ENCODE assay signal across 8 mouse cellular contexts in the genomic region with DNA sequence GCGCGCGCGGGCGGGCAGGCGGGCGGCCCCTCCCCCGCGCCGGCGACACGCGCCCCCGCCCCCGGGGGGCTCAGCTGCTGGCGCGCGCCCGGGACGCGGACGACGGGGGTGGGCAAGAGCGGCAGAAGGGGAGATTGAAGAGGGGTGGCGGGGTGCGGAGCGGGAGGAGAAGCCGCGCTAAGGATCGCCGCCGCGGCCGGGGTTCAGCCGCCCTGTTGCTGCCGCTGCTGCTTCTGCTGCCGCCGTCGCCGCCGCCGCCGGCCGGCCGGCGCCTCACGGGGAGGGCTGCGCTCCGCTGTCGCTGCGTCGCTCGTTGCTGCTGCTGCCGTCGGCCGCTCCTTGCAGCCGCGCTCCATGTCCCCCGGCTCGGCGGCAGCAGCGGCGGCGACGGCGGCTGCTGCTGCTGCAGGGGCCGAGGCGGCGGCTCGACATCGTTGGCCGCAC. TPM values are rescaled to one million over a fixed set of nuclear protein-coding genes. Genes with fewer than 3 reads are reported as not detected.
DNase-seq lines count a peak whose midpoint lies in the region; ATAC-seq and TF ChIP-seq lines count a peak whose summit lies in the region.

No protein-coding gene starts in this region.

- H3K9ac ChIP-seq in kidney, embryonic 15.5 days = peak overlapping the region; percentile 39; the same call in 1 of the 2 replicates
- H3K9ac ChIP-seq in embryonic facial prominence, embryonic 13.5 days = peak overlapping the region; percentile 60
- peak overlapping the region; percentile 90 for H3K9ac ChIP-seq in neural tube, embryonic 13.5 days

- under 1% methylated on average over 55 of the region's 72 CpGs for WGBS in kidney, embryonic 15.5 days
- WGBS in embryonic facial prominence, embryonic 13.5 days = 0% methylated on average over 55 of the region's 72 CpGs
- WGBS in limb, embryonic 10.5 days = under 1% methylated on average over 49 of the region's 72 CpGs
- WGBS in neural tube, embryonic 13.5 days = under 1% methylated on average over 38 of the region's 72 CpGs

- DNase-seq in kidney, adult 8-10 months = no peak
- DNase-seq in Patski (ENCODE audit: low read depth, low spot score) = no peak
- no peak for DNase-seq in limb, embryonic 10.5 days (ENCODE audit: low spot score)
- no peak for DNase-seq in left cerebral cortex, postnatal 25 days (ENCODE audit: low spot score in 2 of 2)
- no peak for DNase-seq in layer of hippocampus, adult 8-10 months (ENCODE audit: low spot score in 2 of 2)

- peak overlapping the region; percentile 71 for H3K4me3 ChIP-seq in kidney, embryonic 15.5 days (replicated peaks)
- H3K4me3 ChIP-seq in embryonic facial prominence, embryonic 13.5 days = peak overlapping the region; percentile 65
- peak overlapping the region; percentile 67 for H3K4me3 ChIP-seq in limb, embryonic 10.5 days
- H3K4me3 ChIP-seq in neural tube, embryonic 13.5 days = peak overlapping the region; percentile 78

- POLR2A ChIA-PET in Patski (lab: Charles Lee) = interaction anchor here (0.8 to 1.0 kb wide), 3 partner anchors 49 to 375 kb away, joined by 3 to 4 read pairs (median 3); a partner anchor contains a TSS

- peaks cover 26% of the 10 kb centered on the region for H3K4me1 ChIP-seq in kidney, embryonic 15.5 days
- H3K4me1 ChIP-seq in embryonic facial prominence, embryonic 13.5 days = peaks cover 10% of the 10 kb centered on the region
- peaks cover 20% of the 10 kb centered on the region for H3K4me1 ChIP-seq in limb, embryonic 10.5 days
- peaks cover 24% of the 10 kb centered on the region for H3K4me1 ChIP-seq in neural tube, embryonic 13.5 days (replicated peaks)

- no peaks in the 10 kb centered on the region for H3K36me3 ChIP-seq in kidney, embryonic 15.5 days
- no peaks in the 10 kb centered on the region for H3K36me3 ChIP-seq in embryonic facial prominence, embryonic 13.5 days
- H3K36me3 ChIP-seq in limb, embryonic 10.5 days = no peaks in the 10 kb centered on the region
- no peaks in the 10 kb centered on the region for H3K36me3 ChIP-seq in neural tube, embryonic 13.5 days

- H3K9me3 ChIP-seq in kidney, embryonic 15.5 days (replicated peaks) = no peaks in the 10 kb centered on the region
- H3K9me3 ChIP-seq in embryonic facial prominence, embryonic 13.5 days = no peaks in the 10 kb centered on the region
- H3K9me3 ChIP-seq in limb, embryonic 10.5 days (replicated peaks) = no peaks in the 10 kb centered on the region
- H3K9me3 ChIP-seq in neural tube, embryonic 13.5 days = no peaks in the 10 kb centered on the region

- ATAC-seq in kidney, embryonic 15.5 days (replicated peaks; ENCODE audit: low FRiP score) = peak; percentile 52
- peak; percentile 41 for ATAC-seq in Patski
- ATAC-seq in embryonic facial prominence, embryonic 13.5 days (ENCODE audit: insufficient number of reproducible peaks, insufficient read depth, low FRiP score, low TSS enrichment, low read depth) = peak; percentile 21; the same call in 1 of the 2 replicates
- ATAC-seq in neural tube, embryonic 13.5 days (ENCODE audit: low read depth) = peak; percentile 19

- intact Hi-C loops in left cerebral cortex, postnatal 25 days (cut with DNase I) = loop anchor here (2.0 kb wide), 2 partner anchors 79 to 177 kb away; no protein-coding TSS in a partner anchor

- peaks cover 43% of the 10 kb centered on the region for H3K27me3 ChIP-seq in kidney, embryonic 15.5 days
- H3K27me3 ChIP-seq in Patski = peaks cover 14% of the 10 kb centered on the region
- H3K27me3 ChIP-seq in embryonic facial prominence, embryonic 13.5 days = peaks cover 39% of the 10 kb centered on the region
- H3K27me3 ChIP-seq in limb, embryonic 10.5 days (ENCODE audit: low read depth, poor library complexity, severe bottlenecking) = peaks cover 44% of the 10 kb centered on the region
- peaks cover 22% of the 10 kb centered on the region for H3K27me3 ChIP-seq in neural tube, embryonic 13.5 days

- CTCF ChIA-PET in Patski (lab: Charles Lee) = interaction anchor here (1.6 to 4.6 kb wide), 3 partner anchors 59 to 78 kb away, joined by 3 to 17 read pairs (median 15); no protein-coding TSS in a partner anchor

- in situ Hi-C loops in Patski (cut with MboI; ENCODE audit: low pct_unique_long_range_greater_than_20kb) = no loop called here

- TF ChIP-seq CTCF in Patski (IDR thresholded peaks at IDR 0.05) = no peak

- H3K4me2 ChIP-seq in kidney, embryonic 15.5 days = peak overlapping the region; percentile 99
- peak overlapping the region; percentile 98 for H3K4me2 ChIP-seq in embryonic facial prominence, embryonic 13.5 days
- H3K4me2 ChIP-seq in neural tube, embryonic 13.5 days = peak overlapping the region; percentile 71

- peak overlapping the region; percentile 78 for H3K27ac ChIP-seq in kidney, embryonic 15.5 days
- H3K27ac ChIP-seq in embryonic facial prominence, embryonic 13.5 days = no peak overlapping the region
- H3K27ac ChIP-seq in limb, embryonic 10.5 days = no peak overlapping the region
- H3K27ac ChIP-seq in neural tube, embryonic 13.5 days (replicated peaks) = peak overlapping the region; percentile 98

RNA-seq across cellular contexts. Expression of a gene that starts 0.3 kb away (rescaled TPM):
- 10.6 and 12.0 TPM in 2 replicates for polyA plus RNA-seq in kidney, embryonic 15.5 days (2015; fragmentation: Nextera tagmentation; extraction: Ambion mirVana)
- 30.8 TPM for polyA plus RNA-seq in Patski (2021)
- 12.8 and 13.9 TPM in 2 replicates for polyA plus RNA-seq in embryonic facial prominence, embryonic 13.5 days (2015; fragmentation: Nextera tagmentation; extraction: Ambion mirVana)
- polyA plus RNA-seq in limb, embryonic 10.5 days (2016; fragmentation: Nextera tagmentation; extraction: Ambion mirVana) = 7.1 and 8.3 TPM in 2 replicates
- 23.0 and 24.2 TPM in 2 replicates for polyA plus RNA-seq in neural tube, embryonic 13.5 days (2015; fragmentation: Nextera tagmentation; extraction: Ambion mirVana)
- total RNA-seq in left cerebral cortex, postnatal 25 days (2021) = 100 to 1,000 TPM; 157 to 159 TPM
- total RNA-seq in layer of hippocampus, adult 8-10 months (2022) = 100 to 1,000 TPM; 121 to 148 (median 130) TPM

Comparison
In these comparisons a context has a peak if more than half of its experiments do, and no peak if none do; other contexts are left out.
1. H3K27ac ChIP-seq: peak in kidney, embryonic 15.5 days (single experiment) and neural tube, embryonic 13.5 days (single experiment); none in embryonic facial prominence, embryonic 13.5 days (single experiment) and limb, embryonic 10.5 days (single experiment).
2. H3K9ac ChIP-seq: peak in every context shown above with its lines; median percentile 90 in neural tube, embryonic 13.5 days; 60 in embryonic facial prominence, embryonic 13.5 days; 39 in kidney, embryonic 15.5 days.
3. Peak in every context shown above with its lines, with median percentiles within 50 percentile points of each other: ATAC-seq, H3K4me2 ChIP-seq and H3K4me3 ChIP-seq.